Mouse (Mus musculus): Measurements from ENCODE around the gene Cd160.

Gene Cd160

GRCm38 (mm10) chr3:96764528-96764927 lies 64.6 kb downstream of the Cd160 start:
- peak in 1 of 2 experiments; percentile 3 for DNase-seq (ENCODE audit: low read depth in 2 of 2, low spot score in 2 of 2)

GRCm38 (mm10) chr3:96759695-96760094 lies 69.5 kb downstream of the Cd160 start:
- no peak for DNase-seq (ENCODE audit: low read depth in 2 of 2, low spot score in 2 of 2)

GRCm38 (mm10) chr3:96757691-96758090 lies 71.5 kb downstream of the Cd160 start:
- DNase-seq (ENCODE audit: low read depth in 2 of 2, low spot score in 2 of 2) = no peak

GRCm38 (mm10) chr3:96755935-96756334 lies 73.2 kb downstream of the Cd160 start:
- no peak for DNase-seq (ENCODE audit: low read depth in 2 of 2, low spot score in 2 of 2)

Data from CD8-positive naive resting alpha-beta T cell, adult 2 months (primary cell).